Mouse (Mus musculus) hindbrain, embryonic 13.5 days (tissue): ENCODE data around the gene Ssu72. TPM values are rescaled to one million over a fixed set of nuclear protein-coding genes. Genes with fewer than 3 reads are reported as not detected.
"Not testable (repeated sequence)": the region's sequence is repeated elsewhere in the genome, so short reads cannot be mapped to it uniquely, and the experiment has no call there.

Experiments
- ATAC-seq: fragments of 200-750 bp; cut with Nextera tagmentation; 2 replicates; pipeline ENCODE4 v1.8.0; 2017; ENCODE audit warnings: moderate TSS enrichment; ENCODE audit not compliant: low FRiP score
- H3K27ac ChIP-seq: fragments of 300-500 bp; sonication (generic); 2 replicates; pipeline ENCODE4 v1.5.1; 2015; ENCODE audit warnings: inconsistent platforms, mild to moderate bottlenecking, moderate library complexity
- H3K27me3 ChIP-seq: fragments of 300-500 bp; sonication (generic); 2 replicates; pipeline ENCODE4 v1.6.1; 2015; ENCODE audit warnings: mild to moderate bottlenecking, inconsistent platforms
- H3K36me3 ChIP-seq: fragments of 300-500 bp; sonication (generic); 2 replicates; pipeline ENCODE4 v1.6.1; 2015; ENCODE audit warnings: mild to moderate bottlenecking, inconsistent platforms
- H3K4me1 ChIP-seq: fragments of 300-500 bp; sonication (generic); replicated peaks from 2 replicates; pipeline ENCODE4 v1.6.1; 2015; ENCODE audit warnings: inconsistent platforms
- H3K4me2 ChIP-seq: fragments of 300-500 bp; sonication (generic); 2 replicates; pipeline ENCODE4 v1.6.1; 2015; ENCODE audit warnings: inconsistent platforms, mild to moderate bottlenecking, moderate library complexity
- H3K4me3 ChIP-seq: fragments of 300-500 bp; sonication (generic); 2 replicates; pipeline ENCODE4 v1.5.1; 2015; ENCODE audit warnings: mild to moderate bottlenecking, inconsistent platforms
- H3K9ac ChIP-seq: fragments of 300-500 bp; sonication (generic); 2 replicates; pipeline ENCODE4 v1.6.1; 2015; ENCODE audit warnings: mild to moderate bottlenecking, inconsistent platforms
- H3K9me3 ChIP-seq: fragments of 300-500 bp; sonication (generic); 2 replicates; pipeline ENCODE4 v1.6.1; 2016; ENCODE audit warnings: inconsistent platforms
- WGBS: fragments of 180-500 bp; shearing (Covaris S2); methylation state at CpG from one replicate; pipeline ENCODE4 v1.1.7; 2015; 5-methylcytosine and 5-hydroxymethylcytosine counted together
- polyA plus RNA-seq: library from polyadenylated mRNA; unstranded; fragments of >200 nt; fragmentation: Nextera tagmentation; extraction: Ambion mirVana; gene quantifications from 2 replicates; pipeline ENCODE4 v1.2.1, GENCODE M21; 2015

The Ssu72 gene
- polyA plus RNA-seq = 171 and 177 TPM in 2 replicates

GRCm38 (mm10) chr4:155704721-155705591 lies at the start of gene Ssu72:
TSS of gene Ssu72 (plus strand) at chr4:155704800.
- under 1% methylated on average over 83 of the region's 83 CpGs for WGBS

GRCm38 (mm10) chr4:155656214-155656751 lies 48.3 kb upstream of the Ssu72 start:
- H3K27me3 ChIP-seq = peaks cover 59% of the 10 kb centered on the region
- peaks cover 34% of the 10 kb centered on the region for H3K4me1 ChIP-seq
- H3K36me3 ChIP-seq = peaks cover 69% of the 10 kb centered on the region
- no peak for ATAC-seq
- no peak overlapping the region for H3K4me3 ChIP-seq
- no peak overlapping the region for H3K9ac ChIP-seq
- no peaks in the 10 kb centered on the region for H3K9me3 ChIP-seq
- H3K27ac ChIP-seq = no peak overlapping the region
- WGBS = 92% methylated on average over 13 of the region's 13 CpGs
- no peak overlapping the region for H3K4me2 ChIP-seq

More at GRCm38 (mm10) chr4:155704721-155705591, at the start of gene Ssu72:
- no peaks in the 10 kb centered on the region for H3K27me3 ChIP-seq
- ATAC-seq = peak; percentile 97
- no peaks in the 10 kb centered on the region for H3K9me3 ChIP-seq
- peak within 1 kb of the TSS; percentile 97 for H3K4me3 ChIP-seq
- peak within 1 kb of the TSS; percentile 98 for H3K9ac ChIP-seq
- H3K4me1 ChIP-seq = peaks cover 31% of the 10 kb centered on the region
- no peaks in the 10 kb centered on the region for H3K36me3 ChIP-seq
- peak within 1 kb of the TSS; percentile 96 for H3K27ac ChIP-seq
- peak within 1 kb of the TSS; percentile 87 for H3K4me2 ChIP-seq

GRCm38 (mm10) chr4:155658961-155659360 lies 45.6 kb upstream of the Ssu72 start:
- Histone ChIP-seq H3K9me3 (no peaks in the 10 kb centered on the region), H3K36me3 (peaks cover 76% of the 10 kb centered on the region), H3K9ac (no peak overlapping the region), H3K27ac (no peak overlapping the region), H3K4me2 (no peak overlapping the region), H3K4me1 (peaks cover 16% of the 10 kb centered on the region), H3K27me3 (peaks cover 32% of the 10 kb centered on the region), H3K4me3 (no peak overlapping the region)
- WGBS = 93% methylated on average over 10 of the region's 10 CpGs
- ATAC-seq = no peak

- H3K9ac ChIP-seq = no peak overlapping the region
- H3K9me3 ChIP-seq = no peaks in the 10 kb centered on the region
- peaks cover 85% of the 10 kb centered on the region for H3K36me3 ChIP-seq
- no peak overlapping the region for H3K4me2 ChIP-seq
- no peak overlapping the region for H3K4me3 ChIP-seq
- H3K27ac ChIP-seq = no peak overlapping the region; the same call in 1 of the 2 replicates
- ATAC-seq = no peak
- 86% methylated on average over 12 of the region's 12 CpGs for WGBS
- H3K27me3 ChIP-seq = peaks cover 15% of the 10 kb centered on the region
- H3K4me1 ChIP-seq = no peaks in the 10 kb centered on the region
These were observed 44.0 kb upstream of the Ssu72 start for GRCm38 (mm10) chr4:155660641-155661040.

GRCm38 (mm10) chr4:155666903-155667302 lies 37.7 kb upstream of the Ssu72 start:
- H3K4me3 ChIP-seq = no peak overlapping the region
- no peak overlapping the region for H3K4me2 ChIP-seq
- H3K27ac ChIP-seq = no peak overlapping the region
- 0 out of 2 replicates have a peak, but pooled peaks cover 5% of the 10 kb centered on the region for H3K27me3 ChIP-seq
- peaks cover 31% of the 10 kb centered on the region for H3K36me3 ChIP-seq
- no peak overlapping the region for H3K9ac ChIP-seq
- no peak for ATAC-seq
- peaks cover 18% of the 10 kb centered on the region for H3K4me1 ChIP-seq
- no peaks in the 10 kb centered on the region for H3K9me3 ChIP-seq

GRCm38 (mm10) chr4:155668689-155669597 lies 35.7 kb upstream of the Ssu72 start, which contains the start of gene Mib2:
TSS of gene Mib2 (minus strand) at chr4:155669198.
- WGBS = 1% methylated on average over 73 of the region's 73 CpGs
- Histone ChIP-seq H3K4me2 (peak within 1 kb of the TSS; percentile 87), H3K27me3 (0 out of 2 replicates have a peak, but pooled peaks cover 6% of the 10 kb centered on the region), H3K9me3 (no peaks in the 10 kb centered on the region), H3K27ac (peak within 1 kb of the TSS; percentile 87), H3K36me3 (peaks cover 18% of the 10 kb centered on the region), H3K4me3 (peak within 1 kb of the TSS; percentile 81), H3K9ac (peak within 1 kb of the TSS; percentile 90), H3K4me1 (peaks cover 18% of the 10 kb centered on the region)
- peak; percentile 99 for ATAC-seq

GRCm38 (mm10) chr4:155669598-155670075 lies 35.0 kb upstream of the Ssu72 start:
- peak; percentile 18; the same call in 1 of the 2 replicates for ATAC-seq
- H3K9me3 ChIP-seq = no peaks in the 10 kb centered on the region
- 0 out of 2 replicates have a peak overlapping the region, but pooled peaks have one; percentile 29 for H3K9ac ChIP-seq
- H3K4me2 ChIP-seq = peak overlapping the region; percentile 87
- H3K27ac ChIP-seq = peak overlapping the region; percentile 87; the same call in 1 of the 2 replicates
- 1% methylated on average over 8 of the region's 8 CpGs for WGBS
- H3K36me3 ChIP-seq = peaks cover 12% of the 10 kb centered on the region
- H3K4me1 ChIP-seq = peaks cover 18% of the 10 kb centered on the region
- peak overlapping the region; percentile 81 for H3K4me3 ChIP-seq
- 0 out of 2 replicates have a peak, but pooled peaks cover 6% of the 10 kb centered on the region for H3K27me3 ChIP-seq

GRCm38 (mm10) chr4:155670236-155670635 lies 34.4 kb upstream of the Ssu72 start:
- peaks cover 18% of the 10 kb centered on the region for H3K4me1 ChIP-seq
- 68% methylated on average over 4 of the region's 4 CpGs for WGBS
- peak overlapping the region; percentile 87; the same call in 1 of the 2 replicates for H3K4me2 ChIP-seq
- not testable (repeated sequence) for H3K27ac ChIP-seq, H3K9me3 ChIP-seq, H3K36me3 ChIP-seq, ATAC-seq, H3K9ac ChIP-seq, H3K27me3 ChIP-seq, H3K4me3 ChIP-seq

- 0 out of 2 replicates have a peak, but pooled peaks cover 6% of the 10 kb centered on the region for H3K27me3 ChIP-seq
- no peaks in the 10 kb centered on the region for H3K36me3 ChIP-seq
- no peaks in the 10 kb centered on the region for H3K9me3 ChIP-seq
- WGBS = 72% methylated on average over 2 of the region's 2 CpGs
- no peak overlapping the region for H3K9ac ChIP-seq
- no peak for ATAC-seq
- H3K4me2 ChIP-seq = no peak overlapping the region
- no peak overlapping the region for H3K4me3 ChIP-seq
- peaks cover 14% of the 10 kb centered on the region for H3K4me1 ChIP-seq
- no peak overlapping the region for H3K27ac ChIP-seq
These were observed 32.5 kb upstream of the Ssu72 start for GRCm38 (mm10) chr4:155672082-155672481.

- no peaks in the 10 kb centered on the region for H3K36me3 ChIP-seq
- H3K9me3 ChIP-seq = no peaks in the 10 kb centered on the region
- H3K9ac ChIP-seq = no peak overlapping the region
- H3K4me2 ChIP-seq = no peak overlapping the region
- ATAC-seq = no peak
- 85% methylated on average over 2 of the region's 2 CpGs for WGBS
- H3K4me1 ChIP-seq = no peaks in the 10 kb centered on the region
- H3K27me3 ChIP-seq = 0 out of 2 replicates have a peak, but pooled peaks cover 5% of the 10 kb centered on the region
- H3K4me3 ChIP-seq = no peak overlapping the region
- no peak overlapping the region for H3K27ac ChIP-seq
These were observed 28.6 kb upstream of the Ssu72 start for GRCm38 (mm10) chr4:155675991-155676390.

- not testable (repeated sequence) for ATAC-seq, H3K4me2 ChIP-seq, H3K27me3 ChIP-seq, H3K4me3 ChIP-seq, H3K27ac ChIP-seq, H3K36me3 ChIP-seq, H3K4me1 ChIP-seq, H3K9me3 ChIP-seq, H3K9ac ChIP-seq
- WGBS = 88% methylated on average over 16 of the region's 19 CpGs
These were observed 20.8 kb upstream of the Ssu72 start for GRCm38 (mm10) chr4:155683670-155684277.
